Mouse (Mus musculus) kidney, postnatal 0 days (tissue): Measurements from ENCODE around the gene Inha. TPM values are rescaled to one million over a fixed set of nuclear protein-coding genes. Genes with fewer than 3 reads are reported as not detected.

Experiments
- ATAC-seq: fragments of 200-750 bp; cut with Nextera tagmentation; replicated peaks from 2 replicates; pipeline ENCODE4 v1.8.0; 2017; ENCODE audit warnings: low read depth, moderate number of reproducible peaks, moderate TSS enrichment, moderate library complexity; ENCODE audit not compliant: low FRiP score
- DNase-seq: peaks from one replicate; pipeline ENCODE4 v3.0.0-alpha.2; 2016; ENCODE audit warnings: low spot score
- H3K27ac ChIP-seq: fragments of 300-500 bp; sonication (generic); 2 replicates; pipeline ENCODE4 v1.5.1; 2014; ENCODE audit warnings: mild to moderate bottlenecking
- H3K27me3 ChIP-seq: fragments of 300-500 bp; sonication (generic); 2 replicates; pipeline ENCODE4 v1.6.1; 2014; ENCODE audit warnings: low read length, mixed read lengths; ENCODE audit not compliant: insufficient read depth
- H3K36me3 ChIP-seq: fragments of 300-500 bp; sonication (generic); 2 replicates; pipeline ENCODE4 v1.6.1; 2014; ENCODE audit warnings: low read length, mixed read lengths; ENCODE audit not compliant: insufficient read depth
- H3K4me1 ChIP-seq: fragments of 300-500 bp; sonication (generic); replicated peaks from 2 replicates; pipeline ENCODE4 v1.6.1; 2014; ENCODE audit warnings: antibody characterized with exemption, low read length, mixed read lengths; ENCODE audit not compliant: insufficient read depth
- H3K4me2 ChIP-seq: fragments of 300-500 bp; sonication (generic); 2 replicates; pipeline ENCODE4 v1.6.1; 2014; ENCODE audit warnings: mild to moderate bottlenecking, low read length, moderate library complexity, mixed read lengths
- H3K4me3 ChIP-seq: fragments of 300-500 bp; sonication (generic); replicated peaks from 2 replicates; pipeline ENCODE4 v1.5.1; 2014; ENCODE audit warnings: low read depth, low read length
- H3K9ac ChIP-seq: fragments of 300-500 bp; sonication (generic); 2 replicates; pipeline ENCODE4 v1.6.1; 2014; ENCODE audit warnings: low read depth, low read length
- H3K9me3 ChIP-seq: fragments of 300-500 bp; sonication (generic); replicated peaks from 2 replicates; pipeline ENCODE4 v1.6.1; 2016; ENCODE audit warnings: low read length, inconsistent platforms, mixed read lengths
- CTCF ChIP-seq: IDR thresholded peaks from 2 replicates; pipeline ENCODE4 v1.5.1; 2016; ENCODE audit warnings: antibody characterized with exemption, low read depth, mild to moderate bottlenecking, moderate library complexity
- WGBS: fragments of 180-500 bp; shearing (Covaris S2); extraction: QIAGEN DNeasy Blood & Tissue Kit; methylation state at CpG from one replicate; pipeline ENCODE4 v1.1.7; 2014; 5-methylcytosine and 5-hydroxymethylcytosine counted together
- polyA plus RNA-seq: library from polyadenylated mRNA; unstranded; fragments of >200 nt; fragmentation: Nextera tagmentation; extraction: Ambion mirVana; gene quantifications from 2 replicates; pipeline ENCODE4 v1.2.1, GENCODE M21; 2015

Gene Inha
- polyA plus RNA-seq, 1 experiment from 2014 or later: 3.5 TPM

GRCm38 (mm10) chr1:75516703-75517380, 10.0 kb downstream of the Inha start:
- Histone ChIP-seq H3K27ac (no peak overlapping the region), H3K9ac (no peak overlapping the region), H3K36me3 (no peaks in the 10 kb centered on the region), H3K9me3 (no peaks in the 10 kb centered on the region), H3K27me3 (no peaks in the 10 kb centered on the region), H3K4me1 (no peaks in the 10 kb centered on the region; the same call in 1 of the 2 replicates), H3K4me2 (no peak overlapping the region), H3K4me3 (no peak overlapping the region)
- WGBS: 74% methylated on average over 15 of the region's 15 CpGs
- no peak for TF ChIP-seq CTCF
- DNase-seq: no peak
- ATAC-seq: no peak

DNA sequence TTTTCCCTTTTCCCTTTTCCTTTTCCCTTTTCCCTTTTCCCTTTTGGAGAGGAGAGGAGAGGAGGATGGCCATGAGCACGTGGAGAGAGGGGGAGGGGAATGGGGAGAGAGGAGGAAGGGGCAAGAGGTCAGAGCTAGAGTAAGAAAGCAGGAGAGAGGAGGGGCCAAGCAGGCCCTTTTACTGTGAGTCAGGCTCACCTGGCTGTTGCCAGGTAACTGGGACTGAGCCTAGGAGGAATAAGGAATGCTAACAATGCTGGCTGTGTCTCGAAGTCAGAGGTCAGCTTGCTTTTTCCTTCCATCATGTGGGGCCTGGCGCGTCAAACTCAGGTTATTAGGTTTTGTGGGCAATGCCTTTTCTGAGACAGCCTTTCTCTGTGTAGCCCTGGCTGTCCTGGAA, 11.1 kb downstream of the Inha start:
- H3K9ac ChIP-seq: no peak overlapping the region
- 0 out of 2 replicates have a peak overlapping the region, but pooled peaks have one; percentile 13 for H3K27ac ChIP-seq
- H3K27me3 ChIP-seq: no peaks in the 10 kb centered on the region
- DNase-seq (peak; percentile 46), ATAC-seq (peak; percentile 52; the same call in 1 of the 2 replicates)
- no peaks in the 10 kb centered on the region for H3K36me3 ChIP-seq
- H3K4me3 ChIP-seq: no peak overlapping the region
- TF ChIP-seq CTCF: no peak
- no peaks in the 10 kb centered on the region; the same call in 1 of the 2 replicates for H3K4me1 ChIP-seq
- H3K9me3 ChIP-seq: no peaks in the 10 kb centered on the region
- 49% methylated on average over 4 of the region's 4 CpGs for WGBS
- H3K4me2 ChIP-seq: no peak overlapping the region

GRCm38 (mm10) chr1:75518427-75518826, 11.6 kb downstream of the Inha start:
- no peak for TF ChIP-seq CTCF
- no peaks in the 10 kb centered on the region for H3K9me3 ChIP-seq

GRCm38 (mm10) chr1:75519576-75519975, 12.7 kb downstream of the Inha start:
- Histone ChIP-seq H3K36me3 (no peaks in the 10 kb centered on the region), H3K9ac (no peak overlapping the region), H3K9me3 (no peaks in the 10 kb centered on the region), H3K4me3 (no peak overlapping the region), H3K4me2 (no peak overlapping the region), H3K27me3 (no peaks in the 10 kb centered on the region), H3K27ac (peak overlapping the region; percentile 87; the same call in 1 of the 2 replicates), H3K4me1 (no peaks in the 10 kb centered on the region; the same call in 1 of the 2 replicates)
- 49% methylated on average over 5 of the region's 5 CpGs for WGBS
- DNase-seq (peak; percentile 73), ATAC-seq (no peak)
- TF ChIP-seq CTCF: no peak

More at GRCm38 (mm10) chr1:75518427-75518826, 11.6 kb downstream of the Inha start:
- Histone ChIP-seq H3K4me3 (no peak overlapping the region), H3K27ac (0 out of 2 replicates have a peak overlapping the region, but pooled peaks have one; percentile 13), H3K27me3 (no peaks in the 10 kb centered on the region), H3K9ac (no peak overlapping the region), H3K36me3 (no peaks in the 10 kb centered on the region), H3K4me2 (no peak overlapping the region), H3K4me1 (no peaks in the 10 kb centered on the region; the same call in 1 of the 2 replicates)
- no peak for DNase-seq
- 93% methylated on average over 4 of the region's 4 CpGs for WGBS
- no peak for ATAC-seq

DNA sequence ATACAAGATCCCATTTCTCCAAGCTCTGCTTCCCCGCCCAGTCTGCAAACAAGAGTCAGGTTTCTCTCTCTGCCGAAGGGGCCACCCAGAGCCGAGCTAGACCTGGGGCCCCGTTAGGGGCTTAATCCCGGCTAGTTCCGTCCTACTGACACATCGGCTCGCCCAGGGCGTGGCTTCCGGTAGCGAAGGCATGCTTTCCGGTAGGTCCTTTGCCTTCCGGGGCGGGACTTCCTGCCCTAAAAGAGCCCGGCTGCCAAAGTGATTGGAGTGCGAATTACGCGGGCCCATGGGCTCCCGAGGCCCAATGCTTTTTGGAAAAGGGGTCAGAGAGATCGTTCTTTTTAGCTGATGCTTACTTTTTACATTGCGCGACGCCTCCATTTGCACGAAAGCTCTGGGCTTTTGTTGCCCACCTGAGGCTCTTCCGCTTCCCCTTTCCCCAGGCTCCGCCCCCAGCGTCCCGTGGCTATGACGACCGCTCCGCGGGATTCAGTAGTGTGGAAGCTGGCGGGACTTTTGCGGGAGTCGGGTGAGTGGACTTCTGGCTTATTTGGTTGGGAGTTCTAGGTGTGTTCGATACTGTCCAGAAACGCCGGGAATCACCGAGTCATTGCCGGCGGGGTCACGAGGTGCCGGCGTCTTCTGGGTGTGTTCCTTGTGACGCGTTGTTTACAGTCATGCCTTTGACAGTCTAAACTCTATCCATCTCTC, 14.6 kb downstream of the Inha start, which contains the start of gene Stk11ip:
Stk11ip (plus strand) TSS at position 209 of the 711 bp plus-strand sequence.
- H3K4me2 ChIP-seq: peak within 1 kb of the TSS; percentile 74
- H3K9ac ChIP-seq: peak within 1 kb of the TSS; percentile 59
- H3K4me3 ChIP-seq: peak within 1 kb of the TSS; percentile 64
- no peaks in the 10 kb centered on the region for H3K9me3 ChIP-seq
- under 1% methylated on average over 46 of the region's 46 CpGs for WGBS
- no peaks in the 10 kb centered on the region for H3K27me3 ChIP-seq
- TF ChIP-seq CTCF: no peak
- DNase-seq (peak; percentile 98), ATAC-seq (peak; percentile 96)
- no peaks in the 10 kb centered on the region for H3K4me1 ChIP-seq
- peak within 1 kb of the TSS; percentile 87 for H3K27ac ChIP-seq
- peaks cover 5% of the 10 kb centered on the region; the same call in 1 of the 2 replicates for H3K36me3 ChIP-seq

GRCm38 (mm10) chr1:75524679-75525078, 17.8 kb downstream of the Inha start:
- Histone ChIP-seq H3K36me3 (peaks cover 17% of the 10 kb centered on the region; the same call in 1 of the 2 replicates), H3K9me3 (no peaks in the 10 kb centered on the region), H3K4me3 (no peak overlapping the region), H3K27ac (no peak overlapping the region), H3K27me3 (no peaks in the 10 kb centered on the region), H3K4me1 (no peaks in the 10 kb centered on the region), H3K9ac (no peak overlapping the region), H3K4me2 (no peak overlapping the region)
- no peak for TF ChIP-seq CTCF
- 93% methylated on average over 7 of the region's 7 CpGs for WGBS
- no peak for ATAC-seq
- DNase-seq: no peak
